Mouse (Mus musculus): ENCODE measurements around the gene St3gal2. TPM values are rescaled to one million over a fixed set of nuclear protein-coding genes. Genes with fewer than 3 reads are reported as not detected.

The St3gal2 gene
- polyA plus RNA-seq, 1 experiment from 2014 or later = 10.1 TPM

GRCm38 (mm10) chr8:110933272-110933671 is 13.6 kb downstream of the St3gal2 start:
- Histone ChIP-seq H3K9ac (replicated peaks) (no peak overlapping the region), H3K4me2 (ENCODE audit: low read depth, low read length) (peak overlapping the region; percentile 60), H3K36me3 (replicated peaks; ENCODE audit: insufficient read depth, low read length) (0 out of 2 replicates have a peak, but pooled peaks cover 7% of the 10 kb centered on the region), H3K9me3 (ENCODE audit: low read length) (no peaks in the 10 kb centered on the region), H3K4me1 (ENCODE audit: insufficient read depth) (peaks cover 42% of the 10 kb centered on the region), H3K27me3 (ENCODE audit: insufficient read depth, low read length) (no peaks in the 10 kb centered on the region), H3K27ac (ENCODE audit: low read depth) (peak overlapping the region; percentile 1; the same call in 1 of the 2 replicates), H3K4me3 (ENCODE audit: low read depth, low read length) (no peak overlapping the region)
- ATAC-seq = no peak
- TF ChIP-seq CTCF (IDR thresholded peaks at IDR 0.05; ENCODE audit: low read depth) (no peak), EP300 (IDR thresholded peaks at IDR 0.05; ENCODE audit: low read depth) (peak; percentile 65; the same call in 1 of the 2 replicates)
- DNase-seq = no peak
- WGBS (ENCODE audit: insufficient replicate concordance) = 51% methylated on average over 2 of the region's 2 CpGs

GRCm38 (mm10) chr8:110936217-110936616 is 16.5 kb downstream of the St3gal2 start:
- Histone ChIP-seq H3K4me2 (ENCODE audit: low read depth, low read length) (no peak overlapping the region), H3K27me3 (ENCODE audit: insufficient read depth, low read length) (no peaks in the 10 kb centered on the region), H3K36me3 (replicated peaks; ENCODE audit: insufficient read depth, low read length) (0 out of 2 replicates have a peak, but pooled peaks cover 3% of the 10 kb centered on the region), H3K27ac (ENCODE audit: low read depth) (no peak overlapping the region), H3K4me3 (ENCODE audit: low read depth, low read length) (no peak overlapping the region), H3K4me1 (ENCODE audit: insufficient read depth) (peaks cover 40% of the 10 kb centered on the region), H3K9me3 (ENCODE audit: low read length) (no peaks in the 10 kb centered on the region), H3K9ac (replicated peaks) (no peak overlapping the region)
- DNase-seq (no peak), ATAC-seq (no peak)
- TF ChIP-seq EP300 (IDR thresholded peaks at IDR 0.05; ENCODE audit: low read depth) (no peak), CTCF (IDR thresholded peaks at IDR 0.05; ENCODE audit: low read depth) (no peak)
- 84% methylated on average over 12 of the region's 12 CpGs for WGBS (ENCODE audit: insufficient replicate concordance)

DNA sequence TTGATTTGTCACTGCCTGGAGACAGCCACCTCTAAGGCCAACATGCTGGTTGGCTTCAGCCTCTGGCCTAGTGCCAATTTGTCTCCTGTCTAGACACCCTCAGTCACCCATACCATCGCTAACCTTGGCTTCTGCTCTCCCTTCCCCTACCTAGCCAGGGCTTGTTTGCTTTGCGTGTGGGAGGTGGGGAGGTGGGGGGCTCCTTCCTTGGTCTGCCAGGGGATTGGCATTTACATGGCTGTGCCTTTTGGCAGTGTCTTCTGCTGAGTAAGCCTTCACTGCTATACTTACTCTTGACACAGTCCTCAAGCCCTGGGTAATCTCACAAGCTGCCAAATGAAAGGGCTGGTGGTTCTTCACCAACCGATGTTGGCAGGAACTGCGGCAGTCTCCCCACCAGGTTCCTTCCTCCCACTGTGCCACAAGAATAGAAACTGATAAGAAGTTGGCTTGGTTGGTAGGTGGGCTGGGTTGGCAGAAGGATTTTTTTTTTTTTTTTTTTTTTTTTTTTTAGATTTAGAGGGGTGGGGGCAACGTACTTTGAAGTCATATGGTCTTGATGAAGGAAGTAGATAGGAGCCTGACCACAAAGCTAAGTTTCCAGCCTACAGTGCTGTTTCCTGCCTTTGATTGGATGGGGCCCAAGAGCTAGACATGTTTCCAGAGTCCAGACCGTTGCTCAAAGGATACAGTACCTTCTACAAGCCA is 19.3 kb downstream of the St3gal2 start:
- DNase-seq (peak; percentile 61), ATAC-seq (peak; percentile 69; the same call in 1 of the 2 replicates)
- Histone ChIP-seq H3K4me3 (ENCODE audit: low read depth, low read length) (no peak overlapping the region), H3K4me2 (ENCODE audit: low read depth, low read length) (0 out of 2 replicates have a peak overlapping the region, but pooled peaks have one; percentile 2), H3K36me3 (replicated peaks; ENCODE audit: insufficient read depth, low read length) (0 out of 2 replicates have a peak, but pooled peaks cover 3% of the 10 kb centered on the region), H3K27me3 (ENCODE audit: insufficient read depth, low read length) (no peaks in the 10 kb centered on the region), H3K9me3 (ENCODE audit: low read length) (no peaks in the 10 kb centered on the region), H3K9ac (replicated peaks) (no peak overlapping the region), H3K27ac (ENCODE audit: low read depth) (0 out of 2 replicates have a peak overlapping the region, but pooled peaks have one; percentile 55), H3K4me1 (ENCODE audit: insufficient read depth) (peaks cover 22% of the 10 kb centered on the region)
- 12% methylated on average over 6 of the region's 6 CpGs for WGBS (ENCODE audit: insufficient replicate concordance)
- TF ChIP-seq EP300 (IDR thresholded peaks at IDR 0.05; ENCODE audit: low read depth) (no peak), CTCF (IDR thresholded peaks at IDR 0.05; ENCODE audit: low read depth) (no peak)

DNA sequence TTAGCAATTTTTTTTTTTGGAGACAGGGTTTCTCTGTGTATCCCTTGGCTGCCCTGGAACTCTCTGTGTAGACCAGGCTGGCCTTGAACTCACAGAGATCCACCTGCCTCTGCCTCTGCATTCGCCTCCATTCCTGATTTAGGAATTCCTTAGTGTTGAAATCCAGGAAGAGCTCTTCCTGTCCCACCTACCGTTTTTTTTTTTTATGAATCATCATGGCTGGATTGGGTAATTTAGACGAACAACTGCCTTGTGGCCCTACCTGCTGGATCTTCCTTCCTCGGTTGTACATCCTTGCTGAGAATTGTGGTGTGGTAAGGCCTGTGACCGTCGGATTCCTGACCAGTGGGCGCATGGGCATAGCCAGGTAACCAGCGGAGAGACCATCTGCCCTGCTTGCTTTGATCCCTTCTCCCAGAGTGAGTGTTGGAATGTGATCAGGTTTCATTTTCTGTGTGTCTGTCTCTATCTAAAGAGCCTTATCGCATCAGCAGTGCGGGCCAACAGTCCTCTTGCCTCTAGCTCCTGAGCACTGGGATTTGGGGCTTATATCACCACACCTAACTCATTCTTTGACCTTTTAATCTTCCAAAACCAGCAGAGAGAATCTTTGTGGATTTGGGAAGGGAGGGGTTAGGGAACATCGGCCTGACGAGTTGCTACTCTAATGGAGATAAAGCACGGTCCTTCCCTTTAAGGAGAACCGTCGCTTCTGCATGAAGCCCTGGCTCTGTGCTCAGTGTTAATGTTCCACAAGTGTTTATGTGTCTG is 21.1 kb downstream of the St3gal2 start:
- Histone ChIP-seq H3K9me3 (ENCODE audit: low read length) (no peaks in the 10 kb centered on the region), H3K27me3 (ENCODE audit: insufficient read depth, low read length) (no peaks in the 10 kb centered on the region), H3K27ac (ENCODE audit: low read depth) (peak overlapping the region; percentile 44; the same call in 1 of the 2 replicates), H3K4me2 (ENCODE audit: low read depth, low read length) (no peak overlapping the region), H3K4me3 (ENCODE audit: low read depth, low read length) (no peak overlapping the region), H3K9ac (replicated peaks) (no peak overlapping the region), H3K36me3 (replicated peaks; ENCODE audit: insufficient read depth, low read length) (0 out of 2 replicates have a peak, but pooled peaks cover 3% of the 10 kb centered on the region), H3K4me1 (ENCODE audit: insufficient read depth) (peaks cover 22% of the 10 kb centered on the region)
- DNase-seq (no peak), ATAC-seq (no peak)
- 70% methylated on average over 15 of the region's 15 CpGs for WGBS (ENCODE audit: insufficient replicate concordance)
- TF ChIP-seq CTCF (IDR thresholded peaks at IDR 0.05; ENCODE audit: low read depth) = no peak
- TF ChIP-seq EP300 (IDR thresholded peaks at IDR 0.05; ENCODE audit: low read depth) = no peak

DNA sequence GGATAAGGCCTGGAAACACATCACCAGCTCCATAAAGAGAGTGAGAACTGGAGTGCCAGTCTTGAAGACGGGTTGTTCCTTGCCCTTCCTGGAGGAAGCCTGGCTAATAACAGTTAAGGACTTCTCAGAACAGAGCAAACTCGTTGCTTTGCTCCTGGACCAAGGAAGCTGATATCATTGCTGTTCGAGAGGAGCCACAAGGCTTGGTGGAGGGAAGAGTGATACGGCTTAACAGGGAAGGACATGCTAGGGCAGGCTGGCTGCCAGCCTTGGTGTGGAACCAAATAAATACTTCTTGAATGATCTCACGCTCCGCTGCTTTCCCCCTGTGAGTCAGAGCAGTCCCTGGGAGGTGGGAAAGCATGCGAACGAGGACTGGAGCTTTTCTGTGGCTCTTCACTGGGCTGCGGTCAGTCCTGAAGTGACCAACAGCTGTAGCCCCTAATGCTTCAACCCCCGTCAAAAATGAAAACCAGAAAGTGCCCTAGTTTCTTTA is 21.8 kb downstream of the St3gal2 start:
- WGBS (ENCODE audit: insufficient replicate concordance) = 72% methylated on average over 10 of the region's 10 CpGs
- Histone ChIP-seq H3K4me3 (ENCODE audit: low read depth, low read length) (no peak overlapping the region), H3K4me1 (ENCODE audit: insufficient read depth) (peaks cover 22% of the 10 kb centered on the region), H3K9me3 (ENCODE audit: low read length) (no peaks in the 10 kb centered on the region), H3K9ac (replicated peaks) (no peak overlapping the region), H3K36me3 (replicated peaks; ENCODE audit: insufficient read depth, low read length) (0 out of 2 replicates have a peak, but pooled peaks cover 3% of the 10 kb centered on the region), H3K27ac (ENCODE audit: low read depth) (peak overlapping the region; percentile 44; the same call in 1 of the 2 replicates), H3K27me3 (ENCODE audit: insufficient read depth, low read length) (no peaks in the 10 kb centered on the region), H3K4me2 (ENCODE audit: low read depth, low read length) (no peak overlapping the region)
- no peak for TF ChIP-seq EP300 (IDR thresholded peaks at IDR 0.05; ENCODE audit: low read depth)
- TF ChIP-seq CTCF (IDR thresholded peaks at IDR 0.05; ENCODE audit: low read depth) = no peak
- ATAC-seq (peak; percentile 20; the same call in 1 of the 2 replicates), DNase-seq (no peak)
